Mouse (Mus musculus): ENCODE results near the gene Crb3.

GRCm38 (mm10) chr17:57056246-57056645, 2.7 kb upstream of the Crb3 start:
- TF ChIP-seq EP300 (IDR thresholded peaks at IDR 0.05; ENCODE audit: insufficient read depth, low read depth, low read length) (no peak), CTCF (IDR thresholded peaks at IDR 0.05; ENCODE audit: low read depth, low read length) (no peak), POLR2A (IDR thresholded peaks at IDR 0.05; ENCODE audit: insufficient read depth, low read length) (no peak)

Data from ES-Bruce4 (cell line).